Mouse (Mus musculus): ENCODE measurements around the gene Med12l.
"Not testable (repeated sequence)": the region's sequence is repeated elsewhere in the genome, so short reads cannot be mapped to it uniquely, and the experiment has no call there.

Med12l gene

GRCm38 (mm10) chr3:59101218-59101986 is 95.8 kb downstream of the Med12l start, which contains the start of gene Gpr171:
Gpr171 (minus strand) TSS chr3:59101821.
- DNase-seq (ENCODE audit: low read depth), result no peak

DNA sequence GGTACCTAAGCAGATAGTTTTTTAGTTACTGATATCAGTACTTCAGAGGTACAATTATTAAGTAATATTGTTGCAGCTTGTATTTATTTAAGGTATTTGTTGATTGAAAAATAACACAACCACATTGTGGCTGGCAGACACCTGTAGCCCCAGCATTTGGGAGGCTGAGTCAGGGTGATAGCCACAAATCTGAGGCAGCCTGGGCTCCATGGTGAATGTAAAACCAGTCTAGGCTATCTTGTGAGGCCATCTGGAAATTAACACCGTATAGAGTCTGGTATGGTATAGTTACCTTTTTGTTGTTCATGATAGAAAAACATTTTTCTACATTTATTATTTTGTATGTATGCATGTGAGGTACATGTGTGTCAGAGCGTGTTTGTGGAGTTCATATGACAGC is 96.5 kb downstream of the Med12l start:
- no peak for DNase-seq (ENCODE audit: low read depth)

- no peak for DNase-seq (ENCODE audit: low read depth)
These were observed 98.8 kb downstream of the Med12l start for GRCm38 (mm10) chr3:59104462-59104861.

DNA sequence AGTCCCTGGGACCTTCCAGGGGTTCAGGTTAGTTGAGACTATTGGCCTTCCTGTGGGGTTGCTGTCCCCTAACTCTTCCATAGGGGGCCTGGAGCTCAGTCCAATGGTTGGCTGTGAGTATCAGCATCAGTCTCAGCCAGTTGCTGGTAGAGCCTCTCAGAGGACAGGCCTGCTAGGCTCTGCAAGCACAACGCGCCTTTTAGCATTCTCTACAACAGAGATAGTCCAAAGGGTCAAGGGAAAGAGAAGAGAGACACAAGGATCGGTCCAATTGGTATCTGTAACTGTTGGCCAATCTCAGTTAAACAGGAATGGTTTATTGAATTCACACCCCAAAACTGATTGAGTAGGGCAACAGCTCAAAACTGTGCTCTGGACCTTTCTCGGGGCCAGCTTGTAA is 101.8 kb downstream of the Med12l start:
- DNase-seq (ENCODE audit: low read depth), result no peak

DNA sequence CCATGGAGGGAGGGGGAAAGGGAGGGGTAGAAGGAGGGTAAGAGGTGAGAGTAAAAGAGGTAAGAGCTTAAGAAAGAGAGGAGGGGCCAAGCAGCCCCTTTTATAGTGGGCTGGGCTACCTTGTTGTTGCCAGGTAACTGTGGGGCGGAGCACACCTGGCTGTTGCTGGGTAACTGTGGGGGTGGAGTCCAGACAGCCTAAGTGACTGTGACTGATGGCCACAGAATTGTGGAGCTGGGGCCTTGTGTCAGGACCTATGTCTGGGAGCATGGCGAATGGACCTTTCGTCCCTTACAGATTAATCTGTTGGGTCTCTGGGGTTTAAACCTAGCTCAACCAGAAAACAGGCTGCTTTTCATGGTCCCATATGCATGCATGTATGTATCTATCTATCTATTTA is 104.2 kb downstream of the Med12l start:
- not testable (repeated sequence) for DNase-seq (ENCODE audit: low read depth)

- no peak for DNase-seq (ENCODE audit: low read depth)
These were observed 106.3 kb downstream of the Med12l start for GRCm38 (mm10) chr3:59111944-59112343.

DNA sequence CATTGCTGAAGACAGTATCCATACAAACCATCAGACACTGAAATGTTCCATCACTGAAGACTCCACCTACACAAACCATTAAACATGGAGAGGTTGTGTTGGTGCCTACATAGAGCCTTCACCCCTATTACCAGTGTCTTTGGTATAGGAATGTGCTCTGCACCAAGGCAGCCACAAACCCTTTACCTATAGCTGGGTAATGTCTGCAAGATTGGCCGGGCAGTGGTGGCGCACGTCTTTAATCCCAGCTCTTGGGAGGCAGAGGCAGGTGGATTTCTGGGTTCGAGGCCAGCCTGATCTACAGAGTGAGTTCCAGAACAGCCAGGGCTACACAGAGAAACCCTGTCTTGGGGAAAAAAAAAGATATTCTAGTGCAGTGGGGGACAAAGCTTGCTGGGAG is 107.7 kb downstream of the Med12l start:
- not testable (repeated sequence) for DNase-seq (ENCODE audit: low read depth)

DNA sequence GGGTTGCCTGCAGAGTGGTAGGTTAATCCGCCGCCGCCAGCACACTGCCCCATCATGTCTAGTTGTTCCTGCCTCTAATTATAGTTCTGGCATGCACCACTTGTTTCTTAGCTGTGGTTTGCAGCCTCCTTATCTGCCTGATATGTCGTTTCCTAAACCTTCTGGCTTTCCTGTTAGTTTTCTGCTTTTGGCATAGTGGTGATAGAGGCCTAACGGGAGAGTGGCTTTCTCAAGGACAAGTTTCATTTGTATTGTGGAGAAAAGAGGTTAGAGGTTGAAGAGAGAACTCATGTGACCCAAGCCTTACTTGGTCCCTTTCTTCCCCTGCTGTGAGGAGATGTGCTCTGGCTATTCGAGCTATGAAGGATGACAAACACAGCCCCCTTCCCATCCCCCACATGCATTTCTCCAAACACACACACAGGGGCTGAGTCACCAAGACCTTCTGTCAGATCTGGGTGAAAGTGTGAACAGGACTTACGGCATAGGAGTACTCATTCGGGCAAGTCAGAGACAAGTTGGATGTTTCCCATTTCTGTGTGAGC is 108.4 kb downstream of the Med12l start:
- peak; percentile 17 for DNase-seq (ENCODE audit: low read depth)

DNA sequence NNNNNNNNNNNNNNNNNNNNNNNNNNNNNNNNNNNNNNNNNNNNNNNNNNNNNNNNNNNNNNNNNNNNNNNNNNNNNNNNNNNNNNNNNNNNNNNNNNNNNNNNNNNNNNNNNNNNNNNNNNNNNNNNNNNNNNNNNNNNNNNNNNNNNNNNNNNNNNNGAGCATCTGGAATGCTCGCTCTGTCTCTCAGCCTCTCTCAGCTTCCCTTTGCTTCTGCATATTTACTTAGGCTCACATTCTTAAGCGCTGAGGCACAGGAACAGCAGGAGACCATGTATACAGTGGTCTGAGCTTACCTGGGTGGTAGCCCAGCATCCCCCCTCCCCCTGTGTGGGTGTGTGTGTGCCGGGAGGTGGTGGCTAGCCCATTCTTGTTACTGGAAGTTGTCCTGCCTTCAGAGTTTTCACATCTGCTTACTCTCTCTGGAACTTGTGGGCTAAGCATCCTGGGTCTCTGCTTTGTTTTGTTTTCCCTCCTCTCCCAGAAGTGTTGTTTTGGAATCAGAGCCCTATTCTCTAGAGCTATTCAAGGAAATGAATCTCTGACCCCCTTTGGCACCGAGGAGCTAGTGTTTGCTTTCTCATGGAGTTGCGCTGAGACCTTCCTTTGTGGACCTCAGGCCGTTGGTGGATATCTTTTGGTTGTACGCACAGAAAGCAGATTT is 115.6 kb downstream of the Med12l start:
- peak; percentile 55 for DNase-seq (ENCODE audit: low read depth)

DNA sequence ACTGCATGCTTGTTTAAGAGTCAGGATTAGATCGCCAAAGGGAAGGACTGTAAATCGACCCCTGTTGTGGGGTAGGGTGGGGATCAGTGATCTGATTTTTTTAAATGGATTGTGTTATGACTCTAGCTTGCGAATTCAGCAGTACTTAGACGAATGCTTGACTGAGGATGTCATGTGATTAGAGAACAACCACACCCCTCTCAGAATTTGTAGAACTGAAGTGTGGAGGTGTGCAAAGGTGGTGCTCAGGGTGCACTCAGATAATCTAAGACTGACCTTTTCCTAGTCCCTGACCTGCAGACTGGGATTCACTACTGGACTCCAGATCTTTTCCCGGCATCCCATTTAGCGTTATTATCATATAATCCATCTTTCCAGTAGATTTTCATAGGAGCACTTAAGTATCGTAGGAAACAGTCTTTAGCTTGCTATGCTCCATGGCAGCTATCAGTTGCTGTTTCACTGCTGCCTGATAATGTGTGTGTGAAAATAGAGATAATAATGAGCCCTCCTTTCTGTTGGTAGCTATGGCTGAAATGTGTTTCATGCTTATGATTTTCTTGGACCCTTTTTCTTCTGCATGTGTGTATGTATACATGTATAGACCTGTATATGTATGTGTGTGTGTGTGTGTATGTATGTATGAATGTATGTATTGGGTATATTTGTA is 116.3 kb downstream of the Med12l start:
- DNase-seq (ENCODE audit: low read depth), result no peak

DNA sequence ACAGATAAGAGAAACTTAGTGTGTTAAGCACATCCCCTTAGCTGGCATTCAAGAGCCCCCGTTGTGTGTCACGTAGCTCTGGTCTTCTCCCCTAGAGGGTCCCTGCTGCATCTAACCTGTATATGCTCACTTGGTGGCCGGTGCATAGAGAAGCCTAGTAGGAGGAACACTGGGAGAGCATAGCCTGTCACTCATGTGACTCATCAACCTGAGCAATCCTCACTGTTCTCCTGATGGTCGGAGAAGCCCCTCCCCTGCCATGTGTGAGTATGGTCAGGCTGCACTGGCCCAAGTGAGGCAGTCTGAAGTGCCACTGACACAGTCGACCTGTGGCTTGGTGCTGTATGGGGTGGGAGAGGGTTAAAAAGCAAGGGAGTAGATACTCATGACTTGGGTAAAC is 119.4 kb downstream of the Med12l start:
- peak; percentile 25 for DNase-seq (ENCODE audit: low read depth)

- DNase-seq (ENCODE audit: low read depth), result no peak
These were observed 120.3 kb downstream of the Med12l start for GRCm38 (mm10) chr3:59125783-59126555.

DNA sequence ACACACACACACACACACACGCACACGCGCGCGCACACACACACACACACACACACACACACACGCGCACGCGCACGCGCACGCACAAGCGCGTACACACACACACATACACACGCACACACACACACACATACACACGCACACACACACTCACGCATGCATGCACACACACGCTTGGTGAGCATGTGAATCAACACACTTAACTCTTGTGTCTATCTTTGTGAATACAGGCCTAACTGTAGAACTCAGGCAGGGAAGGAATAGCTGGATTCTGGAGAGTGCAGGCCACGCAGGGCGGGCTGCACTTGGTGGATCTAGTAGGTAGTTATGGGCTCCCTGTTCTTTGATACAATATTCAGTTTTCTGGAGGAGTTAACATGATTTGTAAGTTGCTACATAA is 123.1 kb downstream of the Med12l start:
- DNase-seq (ENCODE audit: low read depth), result no peak

DNA sequence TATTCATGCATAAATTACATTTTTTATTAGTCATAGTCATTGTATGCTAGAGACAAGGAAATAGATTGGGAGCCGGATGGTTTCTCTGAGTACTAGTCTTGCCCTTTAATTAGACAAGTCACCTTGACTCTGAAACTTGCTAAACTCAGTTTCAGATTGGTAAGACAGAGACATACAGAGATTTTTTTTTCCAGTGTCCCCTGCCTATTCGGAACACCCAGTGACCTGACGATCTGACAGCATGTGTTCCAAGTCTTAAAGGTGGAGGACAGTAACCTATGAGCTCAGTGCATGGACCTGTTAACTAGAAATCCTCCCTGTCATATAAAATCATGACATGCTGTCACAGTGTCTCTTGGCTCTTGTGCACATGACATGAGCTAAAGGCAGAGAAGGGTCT is 123.9 kb downstream of the Med12l start:
- DNase-seq (ENCODE audit: low read depth), result no peak

GRCm38 (mm10) chr3:59130431-59130830 is 124.8 kb downstream of the Med12l start:
- peak; percentile 8 for DNase-seq (ENCODE audit: low read depth)

GRCm38 (mm10) chr3:59131081-59131480 is 125.5 kb downstream of the Med12l start:
- peak; percentile 46 for DNase-seq (ENCODE audit: low read depth)

DNA sequence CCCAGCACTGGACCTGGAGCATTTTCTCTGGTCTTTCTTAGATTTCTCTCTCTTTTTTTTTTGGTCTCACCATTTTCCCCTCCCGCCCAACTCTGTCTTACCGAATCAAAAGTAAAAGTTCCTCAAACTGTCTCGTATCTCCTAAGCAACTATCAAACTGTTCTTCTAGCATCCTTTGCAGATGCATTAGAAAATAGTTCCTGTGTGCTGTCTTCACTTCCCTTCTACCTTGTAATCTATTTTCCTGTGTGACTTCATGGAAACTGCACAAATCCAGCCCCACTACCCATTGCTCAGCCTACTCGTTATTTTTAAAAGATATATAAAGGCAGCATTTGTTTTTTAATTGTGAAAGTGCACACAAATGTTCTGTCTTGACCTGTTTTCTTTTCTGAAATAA is 126.3 kb downstream of the Med12l start:
- DNase-seq (ENCODE audit: low read depth), result no peak

DNA sequence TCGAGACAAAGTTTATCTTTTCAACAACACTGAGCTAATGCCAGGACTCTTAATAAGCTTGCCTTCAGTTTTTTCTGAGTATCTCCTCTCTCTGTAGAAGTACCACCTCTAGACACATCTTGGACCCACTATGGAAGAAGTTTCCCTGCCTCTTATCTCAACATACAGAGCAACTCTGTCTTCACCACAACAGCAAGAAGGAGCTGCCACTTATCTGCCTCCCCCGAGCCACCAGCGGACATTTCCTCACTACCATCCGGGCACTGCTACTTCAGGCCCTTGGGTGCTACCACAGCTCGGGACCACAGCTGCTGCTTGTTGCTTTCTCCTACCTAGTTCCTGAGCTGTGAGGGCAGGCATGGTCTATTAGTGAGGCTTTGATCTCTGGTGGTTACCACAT is 127.6 kb downstream of the Med12l start:
- DNase-seq (ENCODE audit: low read depth), result no peak

GRCm38 (mm10) chr3:59135911-59136653 is 130.5 kb downstream of the Med12l start:
- no peak for DNase-seq (ENCODE audit: low read depth)

GRCm38 (mm10) chr3:59138946-59139468 is 133.4 kb downstream of the Med12l start:
- no peak for DNase-seq (ENCODE audit: low read depth)

GRCm38 (mm10) chr3:59139651-59140051 is 134.0 kb downstream of the Med12l start:
- DNase-seq (ENCODE audit: low read depth), result peak; percentile 68
